Mouse (Mus musculus) hindbrain, embryonic 11.5 days (tissue): ENCODE measurements at regions not wholly inside any gene's neighbourhood (a gene's known extent, or its start where the extent isn't known, plus 50 kb on each side); places are given as distances from the start of the nearest gene placed in this dataset.

Source experiments
- ATAC-seq: fragments of 200-750 bp; cut with Nextera tagmentation; 2 replicates; pipeline ENCODE4 v1.8.0; 2017; ENCODE audit warnings: mild to moderate bottlenecking, moderate TSS enrichment, moderate library complexity; ENCODE audit not compliant: low FRiP score
- DNase-seq: peaks from one replicate; pipeline ENCODE4 v3.0.0-alpha.2; 2015; ENCODE audit warnings: low spot score
- H3K27ac ChIP-seq: fragments of 300-500 bp; sonication (generic); 2 replicates; pipeline ENCODE4 v1.5.1; 2014; ENCODE audit warnings: mild to moderate bottlenecking, low read depth, low read length
- H3K27me3 ChIP-seq: fragments of 300-500 bp; sonication (generic); 2 replicates; pipeline ENCODE4 v1.6.1; 2014; ENCODE audit warnings: mild to moderate bottlenecking, low read length, moderate library complexity, mixed read lengths; ENCODE audit not compliant: control insufficient read depth, insufficient read depth
- H3K36me3 ChIP-seq: fragments of 300-500 bp; sonication (generic); 2 replicates; pipeline ENCODE4 v1.6.1; 2014; ENCODE audit warnings: mild to moderate bottlenecking, low read length, moderate library complexity, mixed read lengths; ENCODE audit not compliant: control insufficient read depth, insufficient read depth
- H3K4me1 ChIP-seq: fragments of 300-500 bp; sonication (generic); replicated peaks from 2 replicates; pipeline ENCODE4 v1.6.1; 2014; ENCODE audit warnings: low read length, mixed read lengths; ENCODE audit not compliant: control insufficient read depth, insufficient read depth
- H3K4me2 ChIP-seq: fragments of 300-500 bp; sonication (generic); replicated peaks from 2 replicates; pipeline ENCODE4 v1.6.1; 2014; ENCODE audit warnings: mild to moderate bottlenecking, low read depth, low read length
- H3K4me3 ChIP-seq: fragments of 300-500 bp; sonication (generic); 2 replicates; pipeline ENCODE4 v1.5.1; 2014; ENCODE audit warnings: low read depth, low read length
- H3K9ac ChIP-seq: fragments of 300-500 bp; sonication (generic); 2 replicates; pipeline ENCODE4 v1.6.1; 2014; ENCODE audit warnings: low read depth, low read length
- H3K9me3 ChIP-seq: fragments of 300-500 bp; sonication (generic); 2 replicates; pipeline ENCODE4 v1.6.1; 2016; ENCODE audit warnings: low read length; ENCODE audit not compliant: control insufficient read depth
- WGBS: fragments of 180-500 bp; shearing (Covaris S2); extraction: QIAGEN DNeasy Blood & Tissue Kit; methylation state at CpG from one replicate; pipeline ENCODE4 v1.1.7; 2014; 5-methylcytosine and 5-hydroxymethylcytosine counted together

DNA sequence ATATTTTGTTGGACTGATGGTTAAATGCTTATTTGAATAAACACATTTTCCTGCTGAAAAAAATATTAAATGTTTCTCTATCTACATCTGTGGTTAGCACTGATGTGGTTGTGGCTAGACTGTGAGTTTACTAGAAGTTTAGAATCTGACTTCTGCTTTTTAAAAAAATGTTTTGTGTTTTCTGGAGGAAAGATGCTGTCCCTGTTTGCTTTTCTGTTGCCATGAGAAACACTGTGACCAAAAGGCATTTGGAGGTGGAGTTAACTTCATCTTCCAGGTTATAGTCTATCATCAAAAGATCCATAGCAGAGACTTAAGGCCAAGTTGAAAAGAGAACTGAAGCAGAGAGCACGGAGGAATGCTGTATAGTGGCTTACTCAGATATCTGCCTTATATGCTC, 594.4 kb downstream of the Ofcc1 start:
- no peak overlapping the region for H3K9ac ChIP-seq
- no peak for DNase-seq
- no peak overlapping the region for H3K4me2 ChIP-seq
- no peaks in the 10 kb centered on the region for H3K4me1 ChIP-seq
- WGBS, result 78% methylated on average over 1 of the region's 1 CpGs
- H3K9me3 ChIP-seq, result no peaks in the 10 kb centered on the region
- no peaks in the 10 kb centered on the region for H3K36me3 ChIP-seq
- no peaks in the 10 kb centered on the region for H3K27me3 ChIP-seq
- H3K27ac ChIP-seq, result no peak overlapping the region
- no peak overlapping the region for H3K4me3 ChIP-seq
- no peak for ATAC-seq
